Mouse (Mus musculus): ENCODE results near the gene Phykpl. TPM values are rescaled to one million over a fixed set of nuclear protein-coding genes. Genes with fewer than 3 reads are reported as not detected.
A peak's percentile ranks its signal among the peaks of the same experiment; 100 is the strongest.
"Not testable (repeated sequence)": the region's sequence is repeated elsewhere in the genome, so short reads cannot be mapped to it uniquely, and the experiment has no call there.

The Phykpl gene
- total RNA-seq, 2 experiments from 2014 or later: 5.6 to 8.1 TPM

- DNase-seq (ENCODE audit: extremely low spot score in 1 of 2, low spot score in 1 of 2): no peak
Measured at GRCm38 (mm10) chr11:51585608-51586252, 1.2 kb downstream of the Phykpl start.

GRCm38 (mm10) chr11:51586411-51586810 lies 1.9 kb downstream of the Phykpl start:
- no peak for DNase-seq (ENCODE audit: extremely low spot score in 1 of 2, low spot score in 1 of 2)

DNA sequence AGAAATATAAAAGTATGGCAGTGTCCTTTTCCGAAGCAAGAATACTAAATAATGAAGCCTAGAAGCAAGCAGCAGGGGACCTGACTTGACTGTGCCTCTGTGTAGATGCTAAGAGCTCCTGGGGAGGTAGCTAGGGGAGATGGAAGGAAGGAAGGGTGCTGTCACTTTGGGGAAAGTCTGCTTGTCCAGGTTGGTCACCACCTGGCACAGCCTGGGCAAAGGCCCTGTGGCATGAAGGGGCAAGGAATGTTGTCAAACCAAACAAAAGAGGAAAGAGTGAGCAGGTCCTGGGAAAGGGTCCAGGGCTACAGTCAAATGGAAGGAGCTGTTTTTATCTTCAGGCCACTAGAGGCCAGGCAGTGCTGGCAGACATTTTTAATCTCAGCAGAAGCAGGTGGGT lies 2.5 kb downstream of the Phykpl start:
- DNase-seq (ENCODE audit: extremely low spot score in 1 of 2, low spot score in 1 of 2): no peak

GRCm38 (mm10) chr11:51588833-51589232 lies 4.3 kb downstream of the Phykpl start:
- DNase-seq (ENCODE audit: extremely low spot score in 1 of 2, low spot score in 1 of 2): no peak

DNA sequence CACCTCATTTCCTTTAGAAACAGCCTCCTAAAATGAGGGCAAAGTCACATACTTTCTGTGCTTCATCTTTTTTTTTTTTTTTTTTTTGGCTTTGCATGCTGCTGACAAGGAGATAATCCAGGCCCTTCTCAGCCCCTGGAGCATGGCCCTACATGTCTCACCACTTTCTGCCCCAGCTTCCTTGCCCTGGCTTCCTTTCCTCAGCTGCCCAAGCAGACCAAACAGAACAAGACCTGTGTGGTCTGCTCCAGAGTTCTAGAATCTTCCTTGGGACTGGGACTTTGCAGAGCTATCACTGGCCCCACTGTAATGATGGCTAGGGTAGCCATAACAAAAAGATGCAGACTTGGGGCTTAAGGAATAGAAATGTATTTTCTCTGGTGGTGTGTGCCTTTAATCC lies 5.4 kb downstream of the Phykpl start:
- no peak for DNase-seq (ENCODE audit: extremely low spot score in 1 of 2, low spot score in 1 of 2)

DNA sequence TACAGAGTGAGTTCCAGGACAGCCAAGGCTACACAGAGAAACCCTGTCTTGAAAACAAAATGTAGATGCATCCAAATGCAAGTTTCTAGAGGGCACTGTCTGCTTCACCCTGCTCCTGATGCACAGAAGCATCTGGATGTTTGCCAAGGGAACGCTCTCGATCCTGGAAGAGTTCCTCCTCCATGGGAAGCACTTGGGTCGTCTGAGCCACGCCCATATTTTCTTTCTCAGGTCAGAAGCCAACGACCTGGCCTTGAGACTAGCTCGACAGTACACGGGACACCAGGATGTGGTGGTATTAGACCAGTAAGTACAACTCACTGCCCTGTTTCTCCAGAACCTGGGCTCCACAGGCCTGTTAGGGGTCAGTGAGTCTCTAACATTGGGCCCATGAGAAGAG lies 6.6 kb downstream of the Phykpl start:
- no peak for DNase-seq (ENCODE audit: extremely low spot score in 1 of 2, low spot score in 1 of 2)

DNA sequence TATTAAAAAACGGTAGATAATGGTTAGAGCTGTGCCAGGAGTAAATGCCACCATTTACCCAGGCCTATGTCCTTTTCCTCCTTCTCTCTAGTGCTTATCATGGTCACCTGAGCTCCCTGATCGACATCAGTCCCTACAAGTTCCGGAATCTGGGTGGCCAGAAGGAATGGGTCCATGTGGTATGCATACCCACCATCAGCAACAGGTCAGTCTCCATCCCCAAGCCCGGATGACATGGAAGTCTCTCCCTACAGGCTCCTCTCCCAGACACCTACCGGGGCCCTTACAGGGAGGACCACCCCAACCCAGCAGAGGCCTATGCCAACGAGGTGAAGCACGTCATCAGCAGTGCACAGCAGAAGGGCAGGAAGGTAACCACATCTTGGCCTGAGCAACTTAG lies 7.4 kb downstream of the Phykpl start:
- DNase-seq (ENCODE audit: extremely low spot score in 1 of 2, low spot score in 1 of 2): no peak

- no peak for DNase-seq (ENCODE audit: extremely low spot score in 1 of 2, low spot score in 1 of 2)
Measured at GRCm38 (mm10) chr11:51593368-51593767, 8.8 kb downstream of the Phykpl start.

DNA sequence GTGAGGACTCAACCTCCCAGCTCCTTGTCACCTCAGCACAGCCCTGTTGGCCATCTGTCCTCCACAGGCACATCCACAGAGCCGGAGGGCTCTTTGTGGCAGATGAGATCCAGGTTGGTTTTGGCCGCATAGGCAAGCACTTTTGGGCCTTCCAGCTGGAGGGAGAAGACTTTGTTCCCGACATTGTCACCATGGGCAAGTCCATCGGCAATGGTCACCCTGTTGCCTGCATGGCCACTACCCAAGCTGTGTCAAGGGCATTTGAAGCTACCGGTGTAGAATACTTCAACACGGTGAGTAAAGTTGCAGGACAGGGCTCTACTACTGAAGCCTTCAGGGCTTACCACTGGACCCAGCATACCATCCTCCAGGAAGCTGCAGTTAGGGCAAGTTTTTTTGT lies 9.3 kb downstream of the Phykpl start:
- DNase-seq (ENCODE audit: extremely low spot score in 1 of 2, low spot score in 1 of 2): no peak

- no peak for DNase-seq (ENCODE audit: extremely low spot score in 1 of 2, low spot score in 1 of 2)
Measured at GRCm38 (mm10) chr11:51594715-51595350, 10.3 kb downstream of the Phykpl start.

GRCm38 (mm10) chr11:51595459-51596083 lies 11.0 kb downstream of the Phykpl start:
- DNase-seq (ENCODE audit: extremely low spot score in 1 of 2, low spot score in 1 of 2): no peak

DNA sequence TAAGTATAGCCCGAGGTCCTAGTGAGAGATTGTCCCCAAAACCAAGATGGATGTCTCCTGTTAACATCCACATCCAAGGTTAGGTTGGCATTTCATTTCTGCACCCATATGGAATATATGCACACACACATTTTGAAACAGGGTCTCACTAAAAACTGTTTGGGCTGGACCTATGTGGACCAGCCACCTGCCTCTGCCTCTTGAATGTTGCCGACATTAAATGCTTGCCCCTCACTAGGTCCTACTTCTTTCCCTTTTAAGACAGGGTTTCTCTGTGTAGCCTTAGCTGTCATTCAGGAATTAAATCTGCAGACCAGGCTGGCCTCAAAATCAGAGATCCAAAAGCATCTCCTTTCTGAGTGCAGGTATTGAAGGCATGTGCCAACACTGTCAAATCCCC lies 13.0 kb downstream of the Phykpl start:
- no peak for DNase-seq (ENCODE audit: extremely low spot score in 1 of 2, low spot score in 1 of 2)

DNA sequence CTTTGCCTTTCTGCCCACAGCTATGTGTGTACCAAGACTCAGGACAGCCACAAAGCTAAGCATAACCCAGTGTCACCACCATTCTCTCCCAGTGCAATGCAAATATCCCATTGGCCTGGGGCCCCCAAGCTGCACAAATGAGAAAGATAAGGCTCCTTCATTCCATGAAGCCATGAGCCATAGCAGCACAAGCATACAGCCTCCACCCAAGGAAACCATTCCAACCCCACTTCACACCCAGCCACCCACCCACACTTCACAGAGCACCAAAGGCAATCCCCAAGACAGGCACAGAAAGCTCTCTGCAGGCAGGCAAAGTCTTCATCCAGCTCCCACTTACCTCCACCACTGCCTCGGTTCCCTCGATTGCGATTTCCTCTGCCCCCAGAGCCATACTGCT lies 17.7 kb downstream of the Phykpl start:
- no peak for DNase-seq (ENCODE audit: extremely low spot score in 1 of 2, low spot score in 1 of 2)

DNA sequence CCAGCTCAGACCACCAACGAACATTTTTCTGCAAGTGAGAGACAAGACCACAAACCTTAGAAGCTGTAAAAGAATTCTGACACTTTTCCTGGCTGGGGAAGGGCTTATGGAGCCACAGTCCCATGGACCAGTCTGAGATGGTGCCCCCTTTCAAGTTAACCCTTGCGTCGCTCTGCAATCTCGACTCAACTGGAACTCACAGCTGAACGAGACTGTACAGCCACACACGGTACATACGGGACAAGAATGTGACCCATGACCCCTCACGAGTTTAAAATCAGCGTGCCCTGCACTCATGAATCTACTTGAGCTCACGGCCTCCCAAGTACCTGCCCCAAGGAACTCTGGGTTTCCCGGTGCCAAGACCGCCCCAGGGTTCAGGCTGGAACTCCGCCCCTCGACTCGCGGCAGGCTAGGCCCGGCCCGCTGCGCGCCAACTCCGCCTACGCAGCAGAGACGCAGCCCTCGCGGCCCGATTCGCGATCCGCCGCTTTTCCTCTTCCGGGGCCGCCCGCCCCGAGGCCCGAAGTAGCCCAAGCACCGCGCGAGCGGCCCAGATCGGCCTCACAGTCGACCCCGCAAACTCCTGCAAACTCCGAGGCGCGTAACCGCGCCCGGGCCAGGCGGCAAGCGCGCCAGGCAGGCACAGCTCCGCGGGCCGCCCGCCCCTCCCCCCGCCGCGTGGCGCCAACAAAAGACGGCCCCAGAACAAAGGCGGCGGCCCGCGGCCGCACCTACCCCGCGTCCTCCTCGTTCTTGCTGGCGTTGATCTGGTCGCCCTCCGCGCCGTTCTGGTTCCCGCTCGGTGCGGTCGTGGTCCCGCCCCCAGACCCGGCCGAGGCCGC lies 21.3 kb downstream of the Phykpl start:
- DNase-seq (ENCODE audit: extremely low spot score in 1 of 2, low spot score in 1 of 2): peak; percentile 66 to 67

DNA sequence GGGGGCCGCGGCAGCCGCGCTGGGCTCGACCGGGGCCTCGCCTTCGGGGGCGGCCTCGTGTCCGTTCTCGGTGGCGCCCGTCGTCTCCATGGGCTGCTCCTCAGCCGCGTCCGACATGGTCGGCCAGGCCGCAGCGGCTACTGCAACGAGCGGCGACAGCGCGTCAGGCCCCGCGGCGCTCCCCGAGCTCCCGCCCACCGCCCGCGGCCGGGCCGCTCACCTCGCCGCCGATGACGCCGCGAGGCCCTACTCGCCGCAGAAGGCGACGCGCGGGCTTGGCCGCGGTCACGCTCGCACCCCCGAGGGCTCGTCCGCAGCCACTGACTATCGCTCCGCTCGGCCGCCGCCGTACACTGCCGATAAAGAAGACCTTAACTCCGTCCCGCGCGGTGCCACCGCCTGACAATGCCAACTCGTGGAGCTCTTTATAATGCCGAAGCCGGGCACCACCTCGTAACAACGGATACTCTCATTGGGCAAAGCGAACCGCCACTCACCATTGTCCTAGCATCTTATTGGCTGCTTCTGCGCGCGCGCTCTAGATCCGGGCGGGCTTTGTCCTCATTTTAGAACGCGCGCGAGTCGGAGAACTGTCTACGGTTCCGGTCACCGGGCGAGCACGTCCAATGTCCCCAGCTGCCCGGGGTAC lies 22.0 kb downstream of the Phykpl start, which contains the start of gene Hnrnpab:
Gene Hnrnpab, minus strand, starts transcription at position 401 of the 649 bp plus-strand sequence.
- peak; percentile 95 to 97 for DNase-seq (ENCODE audit: extremely low spot score in 1 of 2, low spot score in 1 of 2)

DNA sequence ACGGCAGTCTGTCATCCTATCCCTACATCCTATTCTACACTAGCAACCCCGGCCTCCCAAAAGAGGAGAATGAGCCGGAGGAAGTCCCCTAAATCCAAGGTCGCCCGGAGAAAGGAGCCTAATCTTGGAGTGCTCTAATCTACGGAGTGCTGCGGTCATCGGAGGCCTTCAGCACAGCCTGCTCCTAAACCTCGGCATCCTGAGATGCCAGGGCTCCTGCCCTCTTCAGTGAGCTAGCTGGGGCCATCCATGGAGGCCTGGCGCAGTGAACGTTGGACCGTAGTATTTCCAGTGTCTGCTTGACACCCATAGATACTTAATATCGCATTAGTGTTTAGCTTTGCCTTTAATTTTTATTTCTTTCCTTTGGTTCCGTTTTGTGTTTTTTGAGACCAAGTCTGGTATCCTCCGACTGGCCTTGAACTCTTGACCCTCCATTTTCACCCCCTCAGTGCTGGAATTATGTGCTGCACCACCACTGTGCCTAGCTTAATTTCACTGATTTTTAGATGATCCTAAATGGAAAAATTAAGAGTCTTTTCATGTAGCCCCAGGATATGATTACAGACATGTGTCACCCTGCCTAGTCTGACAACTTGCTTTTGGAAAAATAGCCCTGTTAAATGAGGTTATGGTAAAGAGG lies 22.7 kb downstream of the Phykpl start:
- DNase-seq (ENCODE audit: extremely low spot score in 1 of 2, low spot score in 1 of 2): no peak

- DNase-seq (ENCODE audit: extremely low spot score in 1 of 2, low spot score in 1 of 2): no peak
Measured at GRCm38 (mm10) chr11:51609266-51609909, 24.8 kb downstream of the Phykpl start.

GRCm38 (mm10) chr11:51609940-51610339 lies 25.4 kb downstream of the Phykpl start:
- DNase-seq (ENCODE audit: extremely low spot score in 1 of 2, low spot score in 1 of 2): not testable (repeated sequence)

DNA sequence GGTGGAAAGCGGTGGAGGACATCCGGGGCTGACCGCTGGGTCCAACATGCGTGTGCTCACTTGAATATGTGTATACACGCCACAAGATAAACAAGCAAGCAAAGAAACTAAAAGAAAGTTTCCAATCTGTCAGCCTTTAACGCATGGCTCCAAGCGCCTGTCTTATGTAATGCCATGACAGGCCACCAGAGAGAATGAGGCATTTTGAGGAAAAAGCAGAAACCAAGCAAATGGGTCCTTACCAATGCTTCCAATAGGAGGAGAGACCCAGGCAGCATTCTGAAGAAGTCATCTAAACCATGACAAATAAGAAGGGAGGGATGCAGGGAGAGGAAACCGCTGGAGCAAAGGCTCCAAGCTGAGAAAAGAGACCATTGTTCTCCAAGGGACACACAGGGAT lies 29.7 kb downstream of the Phykpl start:
- DNase-seq (ENCODE audit: extremely low spot score in 1 of 2, low spot score in 1 of 2): no peak
